Mouse (Mus musculus) right cerebral cortex, postnatal 36 days (tissue): Measurements from ENCODE around the gene Casz1.

ENCODE experiments used
- DNase-seq, 2 experiments: peaks; one replicate each; pipeline ENCODE4 v3.0.0; 2022; ENCODE audit warnings: low spot score in 2 of 2, mixed read lengths in 1 of 2

The Casz1 gene

GRCm38 (mm10) chr4:148968859-148969258, 164.6 kb downstream of the Casz1 start:
- DNase-seq = no peak

GRCm38 (mm10) chr4:148969610-148970009, 165.4 kb downstream of the Casz1 start:
- DNase-seq = no peak

GRCm38 (mm10) chr4:148970742-148971141, 166.5 kb downstream of the Casz1 start:
- DNase-seq = no peak

GRCm38 (mm10) chr4:148971613-148972242, 167.5 kb downstream of the Casz1 start:
- no peak for DNase-seq

- no peak for DNase-seq
These were observed 168.5 kb downstream of the Casz1 start for GRCm38 (mm10) chr4:148972707-148973106.

GRCm38 (mm10) chr4:148973387-148973786, 169.2 kb downstream of the Casz1 start:
- DNase-seq = no peak

- no peak for DNase-seq
These were observed 170.6 kb downstream of the Casz1 start for GRCm38 (mm10) chr4:148974833-148975232.

GRCm38 (mm10) chr4:148978221-148978855, 174.1 kb downstream of the Casz1 start:
- no peak for DNase-seq

GRCm38 (mm10) chr4:148978926-148979325, 174.7 kb downstream of the Casz1 start:
- no peak for DNase-seq

- no peak for DNase-seq
These were observed 175.6 kb downstream of the Casz1 start for GRCm38 (mm10) chr4:148979837-148980236.

GRCm38 (mm10) chr4:148982274-148982673, 178.0 kb downstream of the Casz1 start:
- no peak for DNase-seq

GRCm38 (mm10) chr4:148984701-148985540, 180.7 kb downstream of the Casz1 start:
- no peak for DNase-seq

- DNase-seq = peak in 1 of 2 experiments; percentile 10
These were observed 181.6 kb downstream of the Casz1 start for GRCm38 (mm10) chr4:148985541-148986476.

GRCm38 (mm10) chr4:148990038-148990437, 185.8 kb downstream of the Casz1 start:
- DNase-seq = no peak

GRCm38 (mm10) chr4:148993948-148994347, 189.7 kb downstream of the Casz1 start:
- DNase-seq = no peak

GRCm38 (mm10) chr4:149000746-149001145, 196.5 kb downstream of the Casz1 start:
- DNase-seq = no peak

- no peak for DNase-seq
These were observed 197.3 kb downstream of the Casz1 start for GRCm38 (mm10) chr4:149001515-149001914.

GRCm38 (mm10) chr4:149002441-149003093, 198.3 kb downstream of the Casz1 start:
- DNase-seq = no peak
